8 mouse cellular contexts compared by ENCODE assay signal in genomic region chr13:98365766-98366421, GRCm38 (mm10). TPM values are rescaled to one million over a fixed set of nuclear protein-coding genes. Genes with fewer than 3 reads are reported as not detected.
A peak's percentile ranks its signal among the peaks of the same experiment; 100 is the strongest.
DNase-seq lines count a peak whose midpoint lies in the region; ATAC-seq and TF ChIP-seq lines count a peak whose summit lies in the region.

No protein-coding gene starts in this region.

- H3K36me3 ChIP-seq in ES-E14 (ENCODE audit: control insufficient read depth, insufficient read depth, low read length, poor library complexity, severe bottlenecking): no peaks in the 10 kb centered on the region
- H3K36me3 ChIP-seq in heart, embryonic 16.5 days (ENCODE audit: control insufficient read depth, insufficient read depth): no peaks in the 10 kb centered on the region
- H3K36me3 ChIP-seq in limb, embryonic 13.5 days: no peaks in the 10 kb centered on the region
- no peaks in the 10 kb centered on the region for H3K36me3 ChIP-seq in stomach, embryonic 15.5 days

- H3K4me2 ChIP-seq in heart, embryonic 16.5 days (ENCODE audit: low read depth, low read length): peak overlapping the region; percentile 43
- H3K4me2 ChIP-seq in limb, embryonic 13.5 days (replicated peaks): peak overlapping the region; percentile 61
- peak overlapping the region; percentile 42 for H3K4me2 ChIP-seq in stomach, embryonic 15.5 days

- H3K4me1 ChIP-seq in ES-E14 (ENCODE audit: control insufficient read depth in 2 of 2, insufficient read depth in 2 of 2, low read length in 2 of 2, poor library complexity in 1 of 2): peaks cover 0 to 4% of the 10 kb centered on the region in 2 experiments; a peak in 1 of 4 replicates
- peaks cover 7% of the 10 kb centered on the region; the same call in 1 of the 2 replicates for H3K4me1 ChIP-seq in heart, embryonic 16.5 days (ENCODE audit: control insufficient read depth, insufficient read depth, low read length)
- H3K4me1 ChIP-seq in limb, embryonic 13.5 days: peaks cover 14% of the 10 kb centered on the region
- H3K4me1 ChIP-seq in stomach, embryonic 15.5 days: peaks cover 10% of the 10 kb centered on the region

- H3K27ac ChIP-seq in ES-E14 (ENCODE audit: insufficient read depth, low read depth, low read length, poor library complexity, severe bottlenecking): no peak overlapping the region
- no peak overlapping the region for H3K27ac ChIP-seq in heart, embryonic 16.5 days (ENCODE audit: low read length)
- no peak overlapping the region for H3K27ac ChIP-seq in limb, embryonic 13.5 days
- H3K27ac ChIP-seq in stomach, embryonic 15.5 days: no peak overlapping the region

- ATAC-seq in heart, embryonic 16.5 days (replicated peaks; ENCODE audit: extremely low read depth, insufficient read depth, low FRiP score): 0 out of 2 replicates have a peak, but pooled peaks have one; percentile 28
- ATAC-seq in limb, embryonic 13.5 days (ENCODE audit: low FRiP score, low read depth): peak; percentile 79; the same call in 1 of the 2 replicates
- no peak for ATAC-seq in stomach, embryonic 15.5 days (ENCODE audit: insufficient read depth, low FRiP score, low read depth)
- ATAC-seq in frontal cortex, adult (ENCODE audit: low TSS enrichment): no peak
- ATAC-seq in erythroblast, adult 5-6 weeks (replicated peaks; ENCODE audit: low FRiP score, poor library complexity, severe bottlenecking): no peak

- WGBS in heart, embryonic 16.5 days: 2% methylated on average over 52 of the region's 52 CpGs
- under 1% methylated on average over 52 of the region's 52 CpGs for WGBS in limb, embryonic 13.5 days
- under 1% methylated on average over 52 of the region's 52 CpGs for WGBS in stomach, embryonic 15.5 days

- in situ Hi-C loops in ES-E14 (cut with MboI; ENCODE audit: low sequenced_read_pairs in 2 of 2, unreplicated experiment in 2 of 2): loop anchor here (10.0 kb wide), 2 partner anchors 89 to 139 kb away; no protein-coding TSS in a partner anchor

- no peaks in the 10 kb centered on the region for H3K9me3 ChIP-seq in ES-E14 (ENCODE audit: control insufficient read depth, insufficient read depth, low read depth, low read length)
- H3K9me3 ChIP-seq in heart, embryonic 16.5 days (replicated peaks; ENCODE audit: control insufficient read depth, low read length): no peaks in the 10 kb centered on the region
- no peaks in the 10 kb centered on the region for H3K9me3 ChIP-seq in limb, embryonic 13.5 days
- no peaks in the 10 kb centered on the region for H3K9me3 ChIP-seq in stomach, embryonic 15.5 days

- H3K4me3 ChIP-seq in ES-E14 (ENCODE audit: insufficient read depth in 1 of 2, low read depth in 1 of 2, low read length in 2 of 2, poor library complexity in 1 of 2, severe bottlenecking in 1 of 2): peak overlapping the region; percentile 37 to 56
- H3K4me3 ChIP-seq in heart, embryonic 16.5 days (ENCODE audit: low read length): peak overlapping the region; percentile 28
- H3K4me3 ChIP-seq in limb, embryonic 13.5 days: peak overlapping the region; percentile 35
- H3K4me3 ChIP-seq in stomach, embryonic 15.5 days (replicated peaks): peak overlapping the region; percentile 22

- H3K27me3 ChIP-seq in heart, embryonic 16.5 days (ENCODE audit: control insufficient read depth, insufficient read depth, low read length): peaks cover 80% of the 10 kb centered on the region
- peaks cover 89% of the 10 kb centered on the region for H3K27me3 ChIP-seq in limb, embryonic 13.5 days
- peaks cover 83% of the 10 kb centered on the region for H3K27me3 ChIP-seq in stomach, embryonic 15.5 days (replicated peaks)

- peak overlapping the region; percentile 17; the same call in 1 of the 2 replicates for H3K9ac ChIP-seq in ES-E14 (ENCODE audit: insufficient read depth, low read depth, low read length, poor library complexity, severe bottlenecking)
- H3K9ac ChIP-seq in heart, embryonic 16.5 days (ENCODE audit: low read length): no peak overlapping the region
- no peak overlapping the region for H3K9ac ChIP-seq in limb, embryonic 13.5 days
- H3K9ac ChIP-seq in stomach, embryonic 15.5 days: no peak overlapping the region

- DNase-seq in adrenal gland, postnatal 25 days: peak; percentile 2
- DNase-seq in adrenal gland, adult 2 months: no peak
- DNase-seq in ES-E14 (ENCODE audit: low read depth, low spot score): no peak

TF ChIP-seq in ES-E14, 5 proteins besides CTCF, POLR2A, EP300 and RAD21:
- no peak for TF ChIP-seq ZC3H11A (IDR thresholded peaks at IDR 0.05; ENCODE audit: borderline replicate concordance, low read depth, low read length)
- no peak for TF ChIP-seq HCFC1 (IDR thresholded peaks at IDR 0.05; ENCODE audit: borderline replicate concordance, insufficient read depth, low read length)
- TF ChIP-seq ZNF384 (IDR thresholded peaks at IDR 0.05; ENCODE audit: low read depth, low read length): no peak
- TF ChIP-seq CHD2 (IDR thresholded peaks at IDR 0.05; ENCODE audit: low read depth, low read length): no peak
TF ChIP-seq in ES-E14: peak in this region for 0.

RNA-seq across cellular contexts. Expression of gene Foxd1, which starts 11.9 kb away (rescaled TPM):
- 0.30 and 0.48 TPM in 2 replicates for total RNA-seq in adrenal gland, postnatal 25 days (2021)
- 1 to 10 TPM in 1 of 2 experiments, under 1 TPM in 1; 0.26 to 1.4 TPM for total RNA-seq in adrenal gland, adult 2 months (2021)
- polyA plus RNA-seq in adrenal gland, adult 2 months (2012; rRNA removed): 1.6 and 2.5 TPM in 2 replicates
- 0.16 and 0.22 TPM in 2 replicates for total RNA-seq in ES-E14 (2012; rRNA removed)
- not detected in 2 replicates for polyA plus RNA-seq in heart, embryonic 16.5 days (2015; fragmentation: Nextera tagmentation; extraction: Ambion mirVana)
- polyA plus RNA-seq in limb, embryonic 13.5 days (2015; fragmentation: Nextera tagmentation; extraction: Ambion mirVana): 0.19 TPM in 2 replicates
- 0.05 TPM in 1 of 2 replicates, not detected in the other for polyA plus RNA-seq in stomach, embryonic 15.5 days (2015; fragmentation: Nextera tagmentation; extraction: Ambion mirVana)
- total RNA-seq in erythroblast, adult 5-6 weeks (2015; ENCODE audit: low replicate concordance): not detected in 2 replicates
- not detected in 2 replicates for total RNA-seq in erythroblast, adult 5-6 weeks (2017; ENCODE audit: low replicate concordance)

RNA-seq across cellular contexts. Expression of gene Btf3, which starts 49.1 kb away (rescaled TPM):
- total RNA-seq in adrenal gland, postnatal 25 days (2021): 357 and 391 TPM in 2 replicates
- total RNA-seq in adrenal gland, adult 2 months (2021): 100 to 1,000 TPM; 331 to 381 TPM
- polyA plus RNA-seq in adrenal gland, adult 2 months (2012; rRNA removed): 20.2 and 21.6 TPM in 2 replicates
- 742 and 844 TPM in 2 replicates for total RNA-seq in ES-E14 (2012; rRNA removed)
- 361 and 369 TPM in 2 replicates for polyA plus RNA-seq in heart, embryonic 16.5 days (2015; fragmentation: Nextera tagmentation; extraction: Ambion mirVana)
- polyA plus RNA-seq in limb, embryonic 13.5 days (2015; fragmentation: Nextera tagmentation; extraction: Ambion mirVana): 728 and 732 TPM in 2 replicates
- polyA plus RNA-seq in stomach, embryonic 15.5 days (2015; fragmentation: Nextera tagmentation; extraction: Ambion mirVana): 594 and 688 TPM in 2 replicates
- 325 and 335 TPM in 2 replicates for total RNA-seq in erythroblast, adult 5-6 weeks (2015; ENCODE audit: low replicate concordance)
- 314 and 425 TPM in 2 replicates for total RNA-seq in erythroblast, adult 5-6 weeks (2017; ENCODE audit: low replicate concordance)

Comparison
In these comparisons a context has a peak if more than half of its experiments do, and no peak if none do; other contexts are left out.
1. ATAC-seq: peak in heart, embryonic 16.5 days (single experiment) and limb, embryonic 13.5 days (single experiment); none in stomach, embryonic 15.5 days (single experiment), frontal cortex, adult (single experiment) and erythroblast, adult 5-6 weeks (single experiment).
2. Peak in every context shown above with its lines, with median percentiles within 50 percentile points of each other: H3K4me3 ChIP-seq and H3K4me2 ChIP-seq.